Mouse (Mus musculus): ENCODE data around the gene Plcd1.

Plcd1 gene

DNA sequence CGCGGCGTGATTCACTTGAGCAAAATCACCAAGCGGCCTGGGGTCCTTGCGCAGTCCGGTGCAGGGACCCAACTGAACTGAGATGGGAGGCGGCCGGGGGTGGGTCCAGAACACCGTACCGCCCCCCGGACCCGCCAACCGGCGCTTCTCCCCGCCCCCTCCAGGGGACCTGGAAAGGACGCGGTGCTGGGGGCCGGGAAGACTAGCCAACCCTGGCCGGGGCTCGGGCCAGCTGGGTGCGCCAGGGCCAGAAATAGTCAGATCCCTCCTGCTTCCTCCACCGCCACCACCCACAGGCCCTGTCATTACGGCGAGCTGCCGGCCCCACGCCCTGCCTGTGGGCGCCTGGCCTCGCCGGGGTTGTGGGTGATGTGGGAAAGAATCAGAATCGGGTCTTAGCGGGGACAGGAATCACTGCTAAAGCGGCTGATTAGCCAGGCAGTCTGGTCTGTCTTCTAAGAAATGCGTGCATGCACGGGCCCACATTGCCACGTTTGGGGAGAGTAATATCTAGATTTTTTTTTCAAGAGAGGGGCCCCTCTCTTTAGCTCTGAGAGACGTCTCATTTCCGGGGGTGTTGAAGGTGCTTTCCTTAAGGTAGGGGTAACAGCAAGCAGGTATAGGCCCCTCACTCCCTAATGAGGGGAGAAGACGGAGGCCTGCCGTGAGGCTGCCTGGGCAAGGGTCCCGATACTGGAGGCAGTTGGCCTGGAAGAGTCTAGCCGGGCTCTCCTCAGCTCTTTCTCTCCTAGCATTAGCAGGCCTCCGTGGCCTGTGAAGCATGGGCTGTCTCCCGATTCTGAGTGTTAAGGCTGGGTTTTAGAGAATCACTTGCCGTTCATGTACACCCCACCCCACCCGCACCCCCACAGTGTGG lies at the start of gene Plcd1:
TSS of gene Plcd1 (minus strand) at position 84 of the 877 bp plus-strand sequence.
- in situ Hi-C loops (cut with MboI): no loop called here

DNA sequence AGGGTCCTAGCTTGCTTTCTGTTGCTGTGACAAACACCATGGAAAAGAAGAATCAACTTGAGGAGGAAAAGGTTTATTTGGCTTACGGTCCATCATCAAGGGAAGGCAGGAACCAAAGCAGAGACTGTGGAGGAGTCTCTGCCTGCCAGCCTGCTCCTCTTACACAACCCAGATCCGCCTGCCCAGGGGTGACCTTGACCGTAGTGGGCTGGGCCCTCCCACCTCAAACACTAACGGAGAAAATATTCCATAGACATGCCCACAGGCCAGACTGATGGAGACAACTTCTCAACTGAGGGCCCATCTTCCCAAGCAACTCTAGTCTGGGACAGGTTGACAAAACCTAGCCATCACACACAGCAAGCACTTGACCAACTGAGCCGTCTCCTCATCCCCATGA lies 48.8 kb upstream of the Plcd1 start:
- in situ Hi-C loops (cut with MboI): no loop called here

DNA sequence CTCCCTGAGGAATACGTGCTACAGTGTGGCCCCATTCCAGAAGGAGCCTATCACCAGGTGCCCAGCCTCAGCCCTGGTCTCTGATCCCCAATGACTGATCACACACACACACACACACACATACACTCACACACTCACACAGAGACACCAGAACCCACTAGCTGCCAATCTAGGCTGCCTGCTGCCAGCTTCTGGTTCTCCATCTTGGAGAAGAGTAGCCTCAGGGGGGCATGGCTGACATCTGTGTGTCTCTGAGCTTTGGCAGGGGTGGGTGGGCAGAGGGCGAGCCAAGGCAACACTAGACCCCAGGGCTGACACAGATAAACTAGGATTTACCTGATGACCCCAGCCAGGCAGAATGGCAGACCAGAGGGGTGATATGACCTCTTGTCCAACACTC lies 45.5 kb upstream of the Plcd1 start:
- in situ Hi-C loops (cut with MboI): no loop called here

DNA sequence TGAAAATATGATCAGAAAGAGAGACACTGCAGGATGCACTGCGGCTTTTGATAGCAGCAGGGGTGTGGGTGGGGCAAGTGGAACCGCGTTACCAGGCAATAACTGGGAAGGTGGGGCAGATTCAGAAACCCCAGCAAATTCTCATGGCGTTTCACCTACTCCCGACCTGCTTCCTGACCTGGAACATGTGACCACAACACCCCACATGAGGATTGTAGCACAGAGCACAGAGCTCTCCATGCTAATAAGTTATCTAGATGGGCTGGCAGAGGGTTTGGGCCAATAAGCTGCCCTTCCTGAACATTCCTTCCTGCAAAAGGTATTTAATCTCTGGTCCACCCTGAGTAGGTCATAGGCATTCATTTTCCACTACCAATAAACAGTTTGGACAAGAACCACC lies 37.4 kb upstream of the Plcd1 start:
- in situ Hi-C loops (cut with MboI): no loop called here

DNA sequence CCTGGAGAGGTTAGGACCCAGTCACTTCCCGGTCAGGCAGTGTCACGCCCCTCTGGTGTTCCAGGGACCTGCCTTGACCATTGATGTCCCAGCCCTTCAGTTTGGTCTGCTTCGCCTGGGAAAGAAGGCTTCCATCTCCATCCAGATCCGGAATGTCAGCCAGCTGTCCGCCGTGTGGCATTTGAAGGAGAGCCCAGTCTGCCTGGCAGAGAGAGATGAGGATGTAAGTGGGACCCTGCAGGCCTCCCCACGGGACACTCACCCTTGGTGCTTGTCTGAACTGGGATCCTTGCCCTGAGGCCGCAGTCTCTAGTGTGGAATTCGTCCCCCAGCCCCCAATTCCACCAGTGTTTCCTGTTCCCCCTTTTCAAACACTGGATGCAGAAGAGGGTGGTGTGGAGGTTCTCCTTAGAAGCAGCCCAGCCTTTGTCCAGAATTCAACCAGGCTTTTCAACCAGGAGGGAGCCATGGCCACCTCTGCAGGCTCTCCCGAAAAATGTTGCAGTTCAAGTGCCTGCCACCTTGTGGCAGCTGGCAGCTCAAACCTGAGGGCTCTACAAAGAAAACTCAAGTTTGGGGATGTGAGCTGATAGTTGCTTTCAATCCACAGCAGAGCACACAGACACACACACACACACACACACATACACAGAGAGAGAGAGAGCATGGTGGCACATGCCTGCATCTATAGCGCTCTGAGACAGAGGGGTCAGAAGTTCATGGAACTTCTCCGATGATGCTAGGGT lies 35.3 kb upstream of the Plcd1 start:
- in situ Hi-C loops (cut with MboI): no loop called here

DNA sequence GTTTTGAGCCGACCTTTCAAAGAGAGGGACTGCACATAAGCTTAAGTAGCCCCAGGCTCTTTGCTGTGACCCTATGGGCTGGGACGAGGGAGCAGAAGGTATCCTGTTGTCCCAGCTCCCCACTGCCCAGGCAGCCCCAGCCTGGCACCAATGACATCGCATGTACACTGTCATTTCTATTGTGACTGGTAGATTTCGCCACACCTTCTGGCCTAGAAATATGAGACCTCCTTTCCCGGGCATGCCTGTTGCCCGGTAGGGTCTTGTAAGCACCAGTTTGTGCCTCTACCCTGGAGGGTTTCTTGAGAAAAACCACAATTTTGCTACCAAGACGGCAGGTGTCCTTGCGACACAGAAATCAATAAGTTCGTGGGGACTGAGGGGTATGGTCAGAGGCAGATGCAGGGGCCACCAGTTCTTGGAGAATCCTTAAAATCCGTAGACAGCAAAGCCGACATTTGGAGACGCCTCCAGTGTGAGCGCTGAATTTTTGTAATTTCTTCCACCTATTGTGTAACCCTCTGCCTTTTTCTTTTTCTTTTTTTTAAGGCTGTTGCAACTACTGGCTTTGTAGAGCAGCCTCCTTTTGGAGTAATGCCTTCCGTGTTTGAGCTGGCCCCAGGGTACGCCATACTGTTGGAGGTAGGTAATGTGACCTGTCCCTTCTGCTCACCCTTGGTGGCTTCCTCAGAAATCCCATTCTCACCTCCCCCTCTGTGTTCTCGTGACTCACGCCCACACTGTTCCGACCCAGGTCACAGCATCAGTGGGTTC lies 29.5 kb upstream of the Plcd1 start:
- in situ Hi-C loops (cut with MboI): no loop called here

DNA sequence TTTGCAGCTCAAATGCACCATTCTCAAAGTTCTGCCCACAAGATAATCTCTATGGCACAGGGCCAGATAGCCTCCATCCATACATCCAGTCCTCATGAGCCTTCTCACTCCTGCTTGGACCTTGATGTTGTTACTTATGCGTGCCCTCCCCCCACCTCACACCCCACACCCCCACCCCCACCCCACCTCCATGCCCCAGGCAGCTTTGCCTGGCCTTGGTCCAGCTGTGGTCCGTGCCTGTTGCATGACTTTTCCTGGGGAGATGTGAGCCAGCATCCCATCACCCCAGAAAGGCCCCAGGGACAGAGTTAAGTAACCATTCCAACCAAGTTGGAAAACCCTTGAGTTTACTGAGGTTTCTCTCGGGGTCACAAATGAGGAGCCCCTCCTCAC lies 26.9 kb upstream of the Plcd1 start:
- in situ Hi-C loops (cut with MboI): no loop called here

DNA sequence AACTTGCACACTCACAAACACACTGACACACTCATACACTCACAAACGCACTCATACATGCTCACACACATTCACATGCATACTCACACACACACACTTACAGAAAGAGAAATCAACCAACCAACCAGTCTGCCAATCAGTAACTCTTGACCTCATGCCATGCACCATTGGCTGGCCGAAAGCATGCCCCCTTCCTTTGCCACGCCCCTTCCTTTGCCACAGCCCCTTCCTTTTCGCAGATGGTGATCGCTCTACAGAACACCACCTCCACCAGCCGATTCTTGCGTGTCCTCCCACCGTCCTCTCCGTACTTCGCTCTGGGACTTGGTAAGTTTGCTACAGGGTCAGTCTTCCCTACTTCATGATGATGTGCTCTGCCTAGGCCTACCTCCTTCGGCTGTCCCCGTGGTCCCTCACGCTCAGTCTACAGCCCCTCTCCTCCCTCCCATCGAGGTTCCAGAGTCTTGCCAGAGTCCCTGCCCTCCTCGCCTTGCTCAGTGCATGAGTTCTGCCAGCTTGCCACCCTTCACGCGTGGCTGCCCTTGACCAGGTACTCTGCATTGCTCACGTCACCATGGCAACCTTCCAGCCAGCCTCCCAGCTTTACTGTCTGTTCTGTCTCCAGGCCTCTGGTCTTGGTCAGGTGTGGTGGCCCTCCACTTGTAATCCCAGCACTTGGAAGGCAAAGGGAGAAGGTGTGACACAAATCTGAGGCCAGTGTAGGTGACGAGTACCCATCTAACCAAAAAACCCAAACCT lies 26.3 kb upstream of the Plcd1 start:
- in situ Hi-C loops (cut with MboI): no loop called here

DNA sequence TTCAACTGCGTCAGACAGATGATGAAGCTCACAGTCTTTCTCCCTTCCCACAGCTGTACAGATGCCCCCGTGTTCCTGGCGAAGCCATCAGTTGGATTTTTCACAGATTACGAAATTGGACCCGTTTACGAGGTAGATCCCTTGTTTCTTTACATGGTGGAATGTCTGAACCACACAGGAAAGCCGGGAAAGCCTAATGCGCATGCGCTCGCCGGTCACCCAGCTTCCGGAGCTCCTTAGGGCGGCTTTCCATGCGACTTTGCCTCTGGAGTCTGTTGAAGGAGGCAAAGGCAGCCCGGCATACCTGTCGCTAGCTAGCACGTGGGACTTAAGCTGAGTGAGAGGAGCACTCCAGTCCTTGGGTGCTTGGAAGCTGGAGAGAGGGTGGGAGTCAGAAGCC lies 21.6 kb upstream of the Plcd1 start:
- in situ Hi-C loops (cut with MboI): no loop called here

DNA sequence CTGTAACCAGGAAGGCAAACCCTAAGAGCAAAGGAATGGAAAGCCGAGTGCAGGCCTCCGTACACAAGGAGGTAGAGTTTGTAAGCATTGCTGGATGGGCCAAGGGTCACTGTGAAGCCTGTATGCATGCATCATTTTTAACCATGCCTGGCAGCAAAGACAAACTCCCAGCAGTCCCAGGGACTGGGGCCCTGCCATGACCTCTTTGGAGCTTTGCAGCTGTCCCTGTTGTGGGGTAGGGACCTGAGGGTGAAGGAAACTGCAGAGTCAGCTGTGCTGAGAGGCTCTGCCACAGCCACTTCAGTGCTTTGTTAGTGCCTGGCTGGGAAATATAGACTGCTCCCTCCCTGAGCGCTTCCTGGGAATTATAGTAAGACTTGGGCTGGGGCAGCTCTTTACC lies 17.3 kb upstream of the Plcd1 start:
- in situ Hi-C loops (cut with MboI): no loop called here

DNA sequence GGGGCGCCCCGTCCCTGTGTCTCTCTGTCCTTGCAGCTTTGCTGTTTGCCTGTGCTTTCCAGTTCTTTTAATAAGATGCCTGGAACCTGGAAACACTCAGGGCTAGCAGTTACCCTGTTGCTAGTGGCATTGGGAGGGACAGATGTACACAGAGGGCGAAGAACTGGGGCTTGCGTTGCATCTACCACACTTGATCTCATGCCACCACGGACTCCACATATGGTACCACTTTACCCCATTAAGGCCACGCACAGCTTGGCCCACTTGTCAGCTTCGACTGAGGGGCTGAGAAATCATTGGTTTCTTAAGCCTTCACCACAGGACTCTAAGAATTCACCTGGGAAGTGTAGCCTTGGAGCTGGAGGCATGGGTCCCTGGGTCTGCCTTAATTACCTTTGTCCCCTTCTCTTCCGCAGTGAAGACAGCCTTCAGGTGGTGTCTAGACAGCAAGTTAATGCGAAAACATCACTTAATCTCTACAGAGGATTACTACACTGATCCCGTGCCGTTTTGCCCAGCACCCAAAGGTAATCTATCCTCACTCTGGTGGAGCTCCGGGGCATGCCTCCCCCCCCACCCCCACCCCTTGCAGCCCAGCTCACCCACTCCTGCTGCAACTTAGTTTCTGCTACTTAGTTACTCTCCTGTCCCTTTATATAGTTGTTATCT lies 16.5 kb upstream of the Plcd1 start:
- in situ Hi-C loops (cut with MboI): no loop called here

DNA sequence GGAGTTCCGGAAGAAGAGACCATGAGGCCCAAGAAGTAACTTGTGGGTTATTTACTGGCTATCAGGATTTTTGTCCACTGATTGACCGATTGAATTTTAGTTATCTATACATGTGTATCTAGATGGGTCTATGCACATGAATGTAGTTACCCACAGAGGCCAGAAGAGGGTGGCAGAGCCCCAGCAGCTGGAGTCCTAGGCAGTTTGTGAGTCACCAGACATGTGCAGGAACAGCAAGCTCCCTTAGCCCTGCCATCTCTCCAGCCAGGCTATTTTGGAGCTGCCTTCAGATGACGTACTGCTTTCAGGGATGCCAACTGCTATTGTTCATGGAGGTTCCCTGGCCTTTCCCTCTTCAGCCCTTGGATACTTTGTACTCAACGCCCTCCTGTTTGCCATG lies 14.3 kb upstream of the Plcd1 start:
- in situ Hi-C loops (cut with MboI): no loop called here

DNA sequence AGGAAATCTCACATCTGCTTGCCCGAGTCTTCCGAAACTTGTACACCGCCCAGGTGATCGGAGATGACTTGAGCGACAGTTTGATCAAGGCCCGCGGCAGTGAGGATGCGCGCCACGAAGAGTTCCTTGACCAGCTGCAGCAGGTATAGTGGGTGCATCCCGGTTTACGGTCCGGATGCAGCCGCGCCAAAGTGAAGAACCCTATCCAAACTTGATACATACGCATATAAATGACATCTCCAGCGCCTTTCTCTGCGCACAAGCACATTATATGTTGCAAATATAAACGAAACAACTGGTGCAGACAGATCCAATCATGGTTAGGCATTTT lies 9.4 kb upstream of the Plcd1 start:
- in situ Hi-C loops (cut with MboI): no loop called here

DNA sequence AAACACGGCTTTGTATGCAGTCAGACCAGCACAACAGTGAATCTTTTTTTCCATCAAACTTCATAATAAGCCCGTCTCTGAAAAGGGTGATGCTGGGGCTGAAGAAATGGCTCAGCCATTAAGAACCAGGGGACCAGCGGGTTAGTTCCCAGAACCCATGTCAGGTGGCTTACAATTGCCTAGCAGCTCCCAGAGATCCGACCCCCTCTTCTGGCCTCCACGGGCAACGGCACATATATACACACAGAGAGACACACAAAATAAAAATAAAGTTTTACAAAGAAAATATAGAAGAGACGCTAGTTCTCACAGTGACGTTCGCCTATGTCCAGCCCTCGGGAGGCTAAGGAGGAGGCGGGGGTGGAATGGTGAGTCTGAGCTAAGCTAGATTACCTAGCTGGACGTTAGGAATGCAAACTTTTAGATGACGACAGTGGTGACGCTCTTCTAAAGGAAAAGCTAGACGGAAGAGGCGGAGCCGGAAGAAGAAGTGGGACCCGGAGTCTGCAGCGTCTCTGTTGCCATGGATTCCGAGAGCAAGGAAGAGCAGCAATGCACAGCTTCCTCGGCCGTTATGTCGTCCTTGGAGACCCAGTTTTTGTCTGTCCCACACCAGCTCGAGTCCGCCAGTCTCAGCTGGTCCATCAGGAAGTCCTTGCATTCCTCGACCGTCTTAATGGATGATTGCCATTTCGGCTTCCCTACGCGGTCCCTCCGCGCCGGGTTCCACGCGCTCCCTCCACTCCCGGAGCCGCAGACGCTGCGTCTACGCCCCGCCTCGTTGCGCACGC lies 8.9 kb upstream of the Plcd1 start, which contains the start of gene Dlec1:
TSS of gene Dlec1 (plus strand) at position 487 of the 791 bp plus-strand sequence.
- in situ Hi-C loops (cut with MboI): no loop called here

DNA sequence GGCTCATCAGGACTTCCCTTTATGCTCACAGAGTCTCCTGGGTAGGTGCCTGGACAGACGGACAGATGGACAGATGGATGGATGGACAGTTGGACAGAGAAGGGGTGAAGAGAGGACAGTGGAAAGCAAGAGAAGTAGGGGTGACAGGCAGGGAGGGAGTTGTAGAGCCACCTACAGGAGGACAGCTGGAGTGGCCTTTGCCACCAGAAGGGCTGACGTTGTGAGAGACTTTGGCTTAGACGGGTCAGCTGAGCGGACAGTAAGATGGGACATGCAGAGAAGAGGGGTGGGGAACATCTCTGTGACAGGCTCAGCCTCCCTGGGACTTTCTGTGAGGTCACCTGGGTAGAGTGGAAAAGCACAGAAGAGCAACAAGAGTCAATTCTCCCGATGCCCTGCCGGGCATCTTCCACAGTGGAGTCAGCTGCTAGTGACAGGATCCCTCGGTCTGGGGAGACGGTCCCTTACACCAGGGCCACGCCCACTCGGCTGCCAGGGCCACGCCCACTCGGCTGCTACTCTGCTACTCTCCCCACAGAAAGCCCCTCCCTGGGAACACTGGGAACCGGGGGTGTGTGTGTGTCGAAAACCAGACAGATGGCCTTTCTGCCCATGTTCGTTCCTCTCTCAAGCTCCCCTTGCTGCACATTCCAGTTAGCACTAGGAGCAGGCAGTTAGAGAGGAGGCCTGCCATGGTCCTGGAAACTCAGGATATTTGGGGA lies 7.0 kb upstream of the Plcd1 start:
- in situ Hi-C loops (cut with MboI): no loop called here

DNA sequence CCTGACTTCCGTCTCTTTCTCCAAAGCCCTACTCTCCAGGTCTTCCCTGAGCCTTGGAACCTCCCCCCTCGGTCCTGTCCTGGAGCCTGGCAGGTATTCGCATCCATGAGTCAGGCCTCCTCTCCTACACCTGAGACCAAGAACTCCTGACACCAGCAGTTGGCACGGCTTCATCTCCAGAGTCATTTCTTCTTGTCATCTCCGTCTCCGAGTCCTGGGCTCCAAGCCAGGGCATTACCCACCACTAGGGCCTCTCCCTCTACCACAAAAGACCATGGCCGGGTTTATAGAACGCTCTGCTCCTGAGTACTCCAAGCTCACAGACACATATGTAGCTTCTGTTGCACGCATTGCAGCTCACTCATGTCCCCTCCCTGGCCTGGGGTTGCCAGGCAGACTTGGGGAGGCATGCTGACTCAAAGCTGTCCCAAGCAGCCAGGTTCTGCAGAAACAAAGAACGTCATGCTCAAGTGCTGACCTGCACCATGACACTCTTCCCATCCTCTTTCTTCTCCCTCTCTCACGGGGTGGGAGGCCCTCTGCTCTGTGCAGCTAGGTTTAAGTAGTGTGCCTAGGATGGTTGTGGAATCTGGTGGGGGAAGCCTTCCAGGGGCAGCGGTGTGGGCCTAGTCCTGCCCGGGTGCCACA lies 1.3 kb upstream of the Plcd1 start:
- in situ Hi-C loops (cut with MboI): no loop called here

DNA sequence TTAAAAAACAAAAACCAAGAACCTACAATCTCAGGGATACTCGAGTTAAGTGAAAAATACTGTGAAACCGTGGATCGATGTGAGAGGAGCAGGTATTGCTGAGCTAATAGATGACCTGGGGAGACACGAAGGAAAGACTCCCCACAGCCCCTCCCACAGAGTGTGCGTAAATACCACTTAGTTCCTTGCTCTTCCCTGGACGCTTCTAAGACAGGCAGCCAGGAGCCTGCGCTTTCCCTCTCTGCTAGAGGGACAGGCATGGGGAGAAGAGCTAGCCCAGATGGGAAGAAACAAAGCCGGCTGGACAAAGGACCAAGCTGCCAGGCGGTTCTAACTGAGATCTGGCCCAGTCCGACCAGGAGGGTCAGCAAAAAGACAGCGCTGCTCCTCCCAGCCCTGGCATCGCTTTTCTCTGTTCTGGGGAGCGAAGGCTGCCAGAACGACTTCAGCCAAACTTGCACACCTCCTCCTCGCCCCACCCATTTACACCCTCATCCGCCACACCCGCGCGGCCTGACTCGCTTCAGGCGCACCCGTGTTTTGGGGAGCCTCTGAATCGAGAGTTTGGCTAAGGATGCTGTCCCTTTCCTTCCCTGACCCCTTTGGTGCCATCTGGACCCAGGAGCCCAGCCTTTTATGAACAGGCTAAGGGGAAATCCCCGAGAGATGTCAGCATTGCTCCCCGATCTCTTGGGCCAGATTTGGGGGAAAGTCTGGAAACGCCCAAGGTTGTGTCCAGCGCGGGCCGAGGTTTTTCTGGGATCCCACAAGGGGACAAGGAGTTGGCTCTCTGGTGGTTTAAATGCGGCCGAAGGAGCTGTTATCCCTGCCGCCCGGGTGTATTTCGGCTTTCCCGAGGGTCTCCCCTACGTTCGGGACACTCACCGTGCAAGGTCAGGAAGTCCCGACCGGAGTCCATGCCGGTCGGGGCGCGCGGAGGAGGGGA lies 556 bp downstream of the Plcd1 start:
- in situ Hi-C loops (cut with MboI): no loop called here

Data from mature B cell (primary cell).